Mouse (Mus musculus) CD4-positive, CD25-positive, alpha-beta regulatory T cell, adult 2 months (primary cell): ENCODE results near the gene 2510009E07Rik.
A peak's percentile ranks its signal among the peaks of the same experiment; 100 is the strongest.

Experiments used
- DNase-seq: peaks from one replicate; pipeline ENCODE4 v3.0.0-alpha.2; 2012; ENCODE audit warnings: low read depth, low spot score

Gene 2510009E07Rik

GRCm38 (mm10) chr16:21636156-21636853 lies 58.2 kb downstream of the 2510009E07Rik start:
- no peak for DNase-seq

DNA sequence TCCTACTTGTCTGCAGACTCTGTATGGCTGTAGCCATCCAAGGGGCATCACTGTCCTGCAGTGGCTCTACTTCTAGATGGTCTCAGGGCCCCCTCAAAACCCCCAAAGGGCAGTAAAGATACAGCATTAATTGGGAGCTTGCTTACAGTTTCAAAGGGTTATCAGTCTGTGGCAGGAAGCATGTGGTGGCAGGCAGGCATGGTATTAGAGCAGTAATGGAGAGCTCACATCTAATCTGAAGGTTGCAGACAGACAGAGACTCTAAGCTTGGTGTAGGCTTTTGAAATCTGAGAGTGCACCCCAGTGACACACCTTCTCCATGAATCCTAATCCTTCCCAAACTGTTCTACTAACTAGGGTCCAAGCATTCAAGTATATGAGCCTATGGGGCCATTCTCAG lies 60.0 kb downstream of the 2510009E07Rik start:
- DNase-seq: no peak

DNA sequence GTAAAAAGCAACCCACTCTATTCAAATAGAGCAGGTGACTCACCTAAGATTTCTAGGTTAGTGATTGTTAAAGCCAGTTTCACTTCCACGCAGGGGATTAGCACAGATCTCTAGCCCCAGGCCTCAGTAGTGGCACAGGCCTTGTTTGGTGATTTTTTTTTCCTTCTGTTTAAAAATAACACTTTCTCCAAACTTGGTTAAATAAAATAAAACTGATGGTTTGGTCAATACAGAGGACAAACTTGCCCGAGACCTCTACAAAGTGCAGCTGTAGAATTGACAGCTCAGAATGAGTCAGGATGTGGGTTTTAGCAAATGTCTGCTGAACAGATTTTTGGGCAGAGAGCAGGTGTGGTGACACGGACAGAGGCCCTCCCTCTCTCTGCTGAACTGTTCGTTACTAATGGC lies 62.6 kb downstream of the 2510009E07Rik start:
- peak; percentile 31 for DNase-seq

DNA sequence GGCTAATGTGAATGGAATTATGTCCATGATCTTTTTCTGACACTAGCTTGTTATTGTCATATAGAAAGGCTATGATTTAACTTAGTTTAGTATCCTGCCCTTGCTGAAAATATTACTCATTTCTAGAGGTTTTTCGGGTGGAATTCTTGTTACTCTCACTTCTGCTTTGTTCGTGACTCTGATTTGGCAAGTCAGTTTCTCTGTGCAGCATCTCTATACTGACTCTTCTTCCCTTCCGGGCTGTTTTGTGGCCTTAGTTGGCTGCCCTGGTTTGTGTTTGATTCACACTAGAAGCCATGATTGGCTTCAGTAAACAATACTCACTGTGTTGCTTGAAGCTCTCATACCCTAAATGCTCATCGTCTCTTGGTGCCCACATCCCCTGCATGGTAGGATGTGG lies 63.9 kb downstream of the 2510009E07Rik start:
- DNase-seq: no peak

- no peak for DNase-seq
These were observed 66.3 kb downstream of the 2510009E07Rik start for GRCm38 (mm10) chr16:21628061-21628591.

- DNase-seq: no peak
These were observed 67.2 kb downstream of the 2510009E07Rik start for GRCm38 (mm10) chr16:21627248-21627647.

DNA sequence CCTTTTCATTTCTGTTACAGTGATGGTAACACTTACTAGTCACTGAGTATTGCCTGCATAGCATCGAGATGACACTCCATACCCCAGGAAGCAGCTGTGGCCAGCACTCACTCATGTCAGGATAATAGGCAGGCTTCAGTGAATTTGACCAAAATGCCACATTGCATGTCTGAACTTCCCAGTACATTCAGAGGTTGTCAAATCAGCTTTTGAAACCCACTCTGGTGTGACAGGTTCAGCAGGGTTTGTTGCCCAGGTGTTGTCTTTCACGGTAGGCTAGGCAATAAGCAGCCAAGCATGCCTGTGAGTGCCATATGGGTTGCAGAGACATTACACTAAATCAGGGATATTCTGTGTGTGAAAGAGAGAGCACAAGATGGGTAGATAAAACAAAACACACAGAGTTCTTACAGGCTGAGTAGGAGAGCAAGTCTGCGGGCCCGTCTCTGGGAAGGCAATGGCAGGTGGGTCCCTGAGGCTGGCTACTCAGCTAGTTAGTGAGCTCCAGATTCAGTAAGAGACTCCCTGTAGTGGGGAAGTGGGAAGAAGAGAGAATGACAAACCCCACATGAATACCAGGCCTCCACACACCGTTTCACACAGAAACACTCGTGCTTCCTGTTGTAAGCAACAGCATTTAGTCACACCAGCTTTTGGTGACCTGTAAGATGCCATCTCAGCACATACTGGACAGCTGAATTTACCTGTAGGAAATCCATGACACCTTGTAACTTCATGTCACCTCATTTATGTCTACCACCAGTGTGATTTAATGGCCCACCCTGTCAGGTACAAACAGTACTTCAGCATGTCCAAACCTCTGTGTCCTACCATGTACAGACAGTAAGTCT lies 68.5 kb downstream of the 2510009E07Rik start:
- DNase-seq: no peak

DNA sequence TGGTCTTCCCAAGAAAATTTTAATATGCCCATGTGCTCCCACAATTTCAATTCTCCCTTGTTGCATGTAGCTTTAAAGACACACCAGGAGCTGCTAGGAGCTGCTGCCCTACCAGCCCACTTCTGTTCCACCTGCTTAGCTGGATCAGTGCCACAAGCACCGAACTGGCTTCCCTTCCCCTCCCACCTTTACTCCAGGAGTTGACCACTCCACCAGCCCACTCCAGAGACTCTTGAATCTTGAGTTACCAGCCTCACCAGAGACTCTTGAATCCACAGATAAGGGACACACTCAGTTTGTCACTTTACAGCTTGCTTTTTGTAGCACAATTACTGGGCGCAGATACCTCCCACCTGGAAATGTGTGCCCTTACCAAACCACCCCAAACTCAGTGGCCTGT lies 73.8 kb downstream of the 2510009E07Rik start:
- DNase-seq: no peak

GRCm38 (mm10) chr16:21615802-21616201 lies 78.7 kb downstream of the 2510009E07Rik start:
- peak; percentile 68 for DNase-seq

- no peak for DNase-seq
These were observed 84.0 kb downstream of the 2510009E07Rik start for GRCm38 (mm10) chr16:21610473-21610872.

DNA sequence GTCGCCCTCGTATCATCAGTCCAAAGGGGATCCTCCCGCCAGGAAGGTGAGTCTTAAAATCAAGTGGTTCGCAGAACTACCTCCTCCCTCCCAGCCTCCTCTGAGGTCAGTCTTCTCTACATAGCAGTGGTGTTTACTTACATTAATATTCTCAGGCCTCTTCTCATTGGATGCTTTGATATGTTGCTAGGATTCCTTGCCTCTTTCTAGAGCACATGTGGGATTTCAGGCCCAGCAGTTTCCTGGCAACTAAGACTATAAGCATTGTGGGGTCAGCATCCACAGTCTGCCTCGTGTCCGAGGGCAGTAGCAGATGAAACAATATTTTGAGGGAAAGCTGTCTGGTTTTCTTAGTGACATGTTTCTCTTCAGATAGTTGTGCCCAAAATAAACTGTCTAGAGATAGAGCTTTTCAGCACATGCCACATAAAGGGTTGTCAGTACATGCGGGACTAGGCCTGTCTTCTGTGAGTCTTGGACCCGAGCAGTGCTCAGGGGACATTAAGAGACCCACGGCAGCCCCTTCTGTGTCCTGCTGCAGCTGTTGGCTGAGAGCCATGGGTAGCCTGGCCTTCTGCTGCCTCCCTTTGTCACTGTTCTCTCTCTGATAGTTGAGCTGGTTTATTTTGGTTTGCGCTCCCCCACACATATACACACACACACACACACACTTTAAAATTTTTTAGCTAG lies 86.1 kb downstream of the 2510009E07Rik start:
- DNase-seq: no peak

GRCm38 (mm10) chr16:21607651-21608040 lies 86.8 kb downstream of the 2510009E07Rik start:
- DNase-seq: no peak

DNA sequence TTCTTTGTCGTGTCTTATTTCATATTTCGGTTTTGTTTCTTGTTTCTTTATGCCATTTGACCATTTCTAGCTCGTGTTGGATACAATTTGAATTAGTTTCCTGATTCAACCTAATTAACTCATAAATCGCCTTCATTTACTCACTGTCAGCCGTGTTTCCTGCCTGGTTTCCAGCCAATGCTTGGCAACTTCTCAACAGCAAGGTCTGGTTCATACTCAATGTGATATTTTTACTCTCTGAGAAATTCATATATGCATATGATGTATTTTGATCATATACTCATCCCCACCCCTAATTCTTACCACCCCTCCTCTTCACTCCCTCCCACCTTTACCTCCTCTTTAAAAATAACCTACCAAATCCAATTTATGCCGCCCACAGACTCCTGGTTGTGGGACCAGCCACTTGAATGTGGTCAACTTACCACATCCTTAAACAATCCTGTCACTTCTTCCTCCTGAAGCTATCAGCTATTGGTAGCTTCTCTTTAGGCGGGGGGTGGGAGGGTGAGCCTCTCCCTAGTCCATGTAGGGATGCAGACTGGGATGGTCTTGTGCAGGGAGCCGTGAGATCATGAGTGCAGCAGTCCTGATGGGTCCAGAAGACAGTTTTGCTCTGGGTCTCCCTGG lies 87.3 kb downstream of the 2510009E07Rik start:
- DNase-seq: no peak

DNA sequence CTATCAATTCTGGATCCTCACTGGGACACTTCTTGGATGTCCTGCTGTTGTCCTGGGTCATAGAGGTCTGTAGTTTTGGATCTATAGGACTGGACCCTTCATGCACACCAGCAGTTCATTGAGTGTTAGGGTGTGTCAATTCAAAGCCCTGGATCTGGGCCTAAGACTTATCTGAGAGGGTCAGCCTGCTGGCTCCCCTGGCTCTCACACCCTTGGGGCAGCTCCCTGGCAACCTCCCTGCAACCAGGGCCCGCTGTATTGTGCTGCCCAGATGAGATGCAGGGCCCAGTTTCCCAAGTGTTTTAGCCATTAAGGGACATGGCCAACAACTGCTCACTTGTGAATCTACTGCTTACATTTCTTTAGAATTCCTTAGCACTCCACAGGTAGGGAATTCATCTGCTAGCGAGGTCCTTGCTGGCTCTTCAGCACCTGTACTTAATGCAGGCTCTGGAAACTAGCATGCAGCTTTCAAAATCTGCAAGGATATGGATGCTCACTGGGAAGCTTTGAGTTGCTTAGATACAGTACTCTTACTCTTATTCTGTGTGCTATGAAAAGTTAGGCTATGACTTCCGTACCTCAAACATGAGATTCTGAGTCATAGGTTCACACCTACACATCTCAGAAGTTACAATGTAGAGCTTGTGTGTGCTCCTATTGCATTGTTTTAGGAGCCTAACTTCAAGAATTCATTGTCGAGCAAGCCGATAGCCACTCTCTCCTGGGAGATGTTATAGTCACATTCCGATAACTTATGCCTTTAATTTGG lies 88.0 kb downstream of the 2510009E07Rik start:
- no peak for DNase-seq

- no peak for DNase-seq
These were observed 90.1 kb downstream of the 2510009E07Rik start for GRCm38 (mm10) chr16:21604354-21604753.
